Mouse (Mus musculus) neural tube, embryonic 11.5 days (tissue): ENCODE data around the gene 6330409D20Rik. TPM values are rescaled to one million over a fixed set of nuclear protein-coding genes. Genes with fewer than 3 reads are reported as not detected.
A peak's percentile ranks its signal among the peaks of the same experiment; 100 is the strongest.

ENCODE experiments used
- ATAC-seq: fragments of 200-750 bp; cut with Nextera tagmentation; 2 replicates; pipeline ENCODE4 v1.8.0; 2017; ENCODE audit warnings: moderate number of reproducible peaks, mild to moderate bottlenecking, moderate TSS enrichment, moderate library complexity; ENCODE audit not compliant: insufficient read depth, low FRiP score, low TSS enrichment
- DNase-seq: peaks from one replicate; pipeline ENCODE4 v3.0.0-alpha.2; 2015; ENCODE audit warnings: low spot score
- H3K27ac ChIP-seq: fragments of 300-500 bp; sonication (generic); 2 replicates; pipeline ENCODE4 v1.5.1; 2014; ENCODE audit warnings: low read depth, mild to moderate bottlenecking, low read length
- H3K27me3 ChIP-seq: fragments of 300-500 bp; sonication (generic); 2 replicates; pipeline ENCODE4 v1.6.1; 2014; ENCODE audit warnings: mild to moderate bottlenecking, low read length, mixed read lengths; ENCODE audit not compliant: control insufficient read depth, insufficient read depth
- H3K36me3 ChIP-seq: fragments of 300-500 bp; sonication (generic); 2 replicates; pipeline ENCODE4 v1.6.1; 2014; ENCODE audit warnings: mild to moderate bottlenecking, low read length, moderate library complexity, mixed read lengths; ENCODE audit not compliant: control insufficient read depth, insufficient read depth
- H3K4me1 ChIP-seq: fragments of 300-500 bp; sonication (generic); 2 replicates; pipeline ENCODE4 v1.6.1; 2014; ENCODE audit warnings: low read length, mixed read lengths; ENCODE audit not compliant: control insufficient read depth, insufficient read depth
- H3K4me2 ChIP-seq: fragments of 300-500 bp; sonication (generic); 2 replicates; pipeline ENCODE4 v1.6.1; 2014; ENCODE audit warnings: low read depth, mild to moderate bottlenecking, moderate library complexity
- H3K4me3 ChIP-seq: fragments of 300-500 bp; sonication (generic); 2 replicates; pipeline ENCODE4 v1.5.1; 2014; ENCODE audit warnings: low read depth, low read length
- H3K9ac ChIP-seq: fragments of 300-500 bp; sonication (generic); 2 replicates; pipeline ENCODE4 v1.6.1; 2014; ENCODE audit warnings: mild to moderate bottlenecking, low read length
- H3K9me3 ChIP-seq: fragments of 300-500 bp; sonication (generic); 2 replicates; pipeline ENCODE4 v1.6.1; 2016; ENCODE audit warnings: low read length; ENCODE audit not compliant: control insufficient read depth
- WGBS: fragments of 180-500 bp; shearing (Covaris S2); extraction: QIAGEN DNeasy Blood & Tissue Kit; methylation state at CpG from one replicate; pipeline ENCODE4 v1.1.7; 2014; 5-methylcytosine and 5-hydroxymethylcytosine counted together
- polyA plus RNA-seq: library from polyadenylated mRNA; unstranded; fragments of >200 nt; fragmentation: Nextera tagmentation; extraction: Ambion mirVana; gene quantifications from 2 replicates; pipeline ENCODE4 v1.2.1, GENCODE M21; 2014

The 6330409D20Rik gene
- polyA plus RNA-seq, 1 experiment from 2014 or later: 2.2 TPM

GRCm38 (mm10) chr2:32714117-32714986 lies 26.5 kb downstream of the 6330409D20Rik start:
- Histone ChIP-seq H3K36me3 (peaks cover 9% of the 10 kb centered on the region), H3K9me3 (no peaks in the 10 kb centered on the region), H3K4me3 (no peak overlapping the region), H3K4me1 (peaks cover 12% of the 10 kb centered on the region), H3K9ac (no peak overlapping the region), H3K4me2 (no peak overlapping the region), H3K27me3 (no peaks in the 10 kb centered on the region), H3K27ac (peak overlapping the region; percentile 98; the same call in 1 of the 2 replicates)
- DNase-seq: no peak
- no peak for ATAC-seq
- 67% methylated on average over 11 of the region's 11 CpGs for WGBS

GRCm38 (mm10) chr2:32712934-32713817 lies 27.6 kb downstream of the 6330409D20Rik start, which contains the start of gene Cdk9:
Gene Cdk9 (minus strand): TSS chr2:32713076.
- Histone ChIP-seq H3K36me3 (peaks cover 11% of the 10 kb centered on the region), H3K27ac (peak within 1 kb of the TSS; percentile 98), H3K4me2 (peak within 1 kb of the TSS; percentile 78), H3K9me3 (no peaks in the 10 kb centered on the region), H3K4me3 (peak within 1 kb of the TSS; percentile 90), H3K27me3 (no peaks in the 10 kb centered on the region), H3K9ac (peak within 1 kb of the TSS; percentile 91), H3K4me1 (peaks cover 12% of the 10 kb centered on the region)
- ATAC-seq (peak; percentile 66), DNase-seq (peak; percentile 92)
- WGBS: under 1% methylated on average over 32 of the region's 79 CpGs

- Histone ChIP-seq H3K36me3 (peaks cover 14% of the 10 kb centered on the region), H3K27ac (peak overlapping the region; percentile 98), H3K4me1 (peaks cover 12% of the 10 kb centered on the region), H3K9ac (peak overlapping the region; percentile 91), H3K4me2 (peak overlapping the region; percentile 78), H3K4me3 (peak overlapping the region; percentile 90), H3K27me3 (no peaks in the 10 kb centered on the region), H3K9me3 (no peaks in the 10 kb centered on the region)
- DNase-seq (peak; percentile 96), ATAC-seq (peak; percentile 89)
- 0% methylated on average over 26 of the region's 44 CpGs for WGBS
Observed at GRCm38 (mm10) chr2:32712586-32712933, 28.3 kb downstream of the 6330409D20Rik start.

- peak; percentile 56 for ATAC-seq
- DNase-seq: peak; percentile 58
- Histone ChIP-seq H3K36me3 (peaks cover 16% of the 10 kb centered on the region), H3K4me2 (peak overlapping the region; percentile 78), H3K9ac (peak overlapping the region; percentile 91), H3K27me3 (no peaks in the 10 kb centered on the region), H3K4me1 (peaks cover 12% of the 10 kb centered on the region), H3K9me3 (no peaks in the 10 kb centered on the region), H3K27ac (peak overlapping the region; percentile 98; the same call in 1 of the 2 replicates), H3K4me3 (peak overlapping the region; percentile 90)
- WGBS: 0% methylated on average over 41 of the region's 41 CpGs
Observed at GRCm38 (mm10) chr2:32712108-32712551, 28.7 kb downstream of the 6330409D20Rik start.

GRCm38 (mm10) chr2:32711301-32712056 lies 29.3 kb downstream of the 6330409D20Rik start:
- H3K9ac ChIP-seq: peak overlapping the region; percentile 91
- 32% methylated on average over 9 of the region's 9 CpGs for WGBS

GRCm38 (mm10) chr2:32710425-32710824 lies 30.4 kb downstream of the 6330409D20Rik start:
- H3K36me3 ChIP-seq: peaks cover 30% of the 10 kb centered on the region
- no peak overlapping the region for H3K4me2 ChIP-seq
- WGBS: 91% methylated on average over 5 of the region's 5 CpGs
- H3K9me3 ChIP-seq: no peaks in the 10 kb centered on the region
- no peak overlapping the region for H3K4me3 ChIP-seq
- DNase-seq: no peak
- ATAC-seq: no peak
- no peak overlapping the region for H3K9ac ChIP-seq
- H3K27me3 ChIP-seq: no peaks in the 10 kb centered on the region
- H3K27ac ChIP-seq: no peak overlapping the region
- H3K4me1 ChIP-seq: peaks cover 12% of the 10 kb centered on the region

More at GRCm38 (mm10) chr2:32711301-32712056, 29.3 kb downstream of the 6330409D20Rik start:
- no peaks in the 10 kb centered on the region for H3K27me3 ChIP-seq
- H3K27ac ChIP-seq: no peak overlapping the region
- H3K4me3 ChIP-seq: peak overlapping the region; percentile 90
- ATAC-seq (no peak), DNase-seq (no peak)
- peaks cover 12% of the 10 kb centered on the region for H3K4me1 ChIP-seq
- peaks cover 22% of the 10 kb centered on the region for H3K36me3 ChIP-seq
- H3K4me2 ChIP-seq: peak overlapping the region; percentile 78
- H3K9me3 ChIP-seq: no peaks in the 10 kb centered on the region

GRCm38 (mm10) chr2:32709521-32710137 lies 31.2 kb downstream of the 6330409D20Rik start:
- Histone ChIP-seq H3K9me3 (no peaks in the 10 kb centered on the region), H3K27me3 (no peaks in the 10 kb centered on the region), H3K4me2 (no peak overlapping the region), H3K4me1 (peaks cover 12% of the 10 kb centered on the region), H3K36me3 (peaks cover 30% of the 10 kb centered on the region), H3K27ac (no peak overlapping the region), H3K9ac (no peak overlapping the region), H3K4me3 (no peak overlapping the region)
- WGBS: 97% methylated on average over 20 of the region's 20 CpGs
- no peak for DNase-seq
- no peak for ATAC-seq

- no peak overlapping the region for H3K4me3 ChIP-seq
- peak; percentile 71 for DNase-seq
- peaks cover 33% of the 10 kb centered on the region for H3K36me3 ChIP-seq
- no peak overlapping the region for H3K27ac ChIP-seq
- no peak overlapping the region for H3K4me2 ChIP-seq
- H3K4me1 ChIP-seq: peaks cover 7% of the 10 kb centered on the region
- no peak for ATAC-seq
- H3K27me3 ChIP-seq: no peaks in the 10 kb centered on the region
- H3K9ac ChIP-seq: no peak overlapping the region
- 51% methylated on average over 3 of the region's 3 CpGs for WGBS
- no peaks in the 10 kb centered on the region for H3K9me3 ChIP-seq
Observed at GRCm38 (mm10) chr2:32708643-32709042, 32.2 kb downstream of the 6330409D20Rik start.
